20 mouse cellular contexts compared by ENCODE assay signal in genomic region chr10:19091110-19091509, GRCm38 (mm10).
DNase-seq lines count a peak whose midpoint lies in the region; ATAC-seq and TF ChIP-seq lines count a peak whose summit lies in the region.
"Had no signal": no experiment of that assay in that cellular context is flagged by ENCODE, and none has a peak within 500 bp of the region (broad histone marks: within the 10 kb centered on the region; RNA-seq: fewer than 3 reads in every experiment).

No protein-coding gene starts in this region.

- ATAC-seq in frontal cortex, adult (ENCODE audit: low TSS enrichment) = peak; percentile 55
- ATAC-seq in limb, embryonic 14.5 days (ENCODE audit: low FRiP score, low read depth) = peak; percentile 65; the same call in 1 of the 2 replicates
- no peak for ATAC-seq in liver, embryonic 12.5 days
- ATAC-seq: forebrain, embryonic 16.5 days; midbrain, embryonic 13.5 days had no signal

- H3K4me1 ChIP-seq in limb, embryonic 14.5 days (ENCODE audit: control insufficient read depth, insufficient read depth, low read length) = peaks cover 4% of the 10 kb centered on the region; the same call in 1 of the 2 replicates
- H3K4me1 ChIP-seq in liver, embryonic 12.5 days = peaks cover 9% of the 10 kb centered on the region; the same call in 1 of the 2 replicates
- H3K4me1 ChIP-seq: hindbrain, embryonic 15.5 days; midbrain, embryonic 13.5 days had no signal

- TF ChIP-seq POLR2A in limb, embryonic 14.5 days (IDR thresholded peaks at IDR 0.05; ENCODE audit: borderline replicate concordance, extremely low read depth, insufficient read depth, insufficient read length) = no peak

- H3K27me3 ChIP-seq in limb, embryonic 14.5 days (ENCODE audit: control insufficient read depth, insufficient read depth, low read length) = no peaks in the 10 kb centered on the region
- H3K27me3 ChIP-seq in liver, embryonic 12.5 days (replicated peaks) = no peaks in the 10 kb centered on the region
- H3K27me3 ChIP-seq: heart, embryonic 15.5 days; hindbrain, embryonic 15.5 days; midbrain, embryonic 13.5 days had no signal

- H3K4me3 ChIP-seq in limb, embryonic 14.5 days (replicated peaks; ENCODE audit: low read length) = no peak overlapping the region
- no peak overlapping the region for H3K4me3 ChIP-seq in liver, embryonic 12.5 days
- H3K4me3 ChIP-seq: forebrain, embryonic 10.5 days; heart, embryonic 15.5 days; hindbrain, embryonic 15.5 days; midbrain, embryonic 13.5 days had no signal

- no peak overlapping the region for H3K4me2 ChIP-seq in limb, embryonic 14.5 days (replicated peaks; ENCODE audit: low read depth, low read length, severe bottlenecking)
- H3K4me2 ChIP-seq in liver, embryonic 12.5 days = no peak overlapping the region
- H3K4me2 ChIP-seq: heart, embryonic 15.5 days; hindbrain, embryonic 15.5 days; liver, embryonic 11.5 days; midbrain, embryonic 13.5 days had no signal

- no peak overlapping the region for H3K27ac ChIP-seq in limb, embryonic 14.5 days (replicated peaks; ENCODE audit: low read depth, low read length)
- no peak overlapping the region for H3K27ac ChIP-seq in liver, embryonic 12.5 days
- H3K27ac ChIP-seq: forebrain, embryonic 10.5 days; heart, embryonic 15.5 days; hindbrain, embryonic 15.5 days; midbrain, embryonic 13.5 days had no signal

- no peak overlapping the region for H3K9ac ChIP-seq in limb, embryonic 14.5 days (ENCODE audit: low read depth, low read length, severe bottlenecking)
- no peak overlapping the region for H3K9ac ChIP-seq in liver, embryonic 12.5 days
- H3K9ac ChIP-seq: heart, embryonic 15.5 days; hindbrain, embryonic 15.5 days; midbrain, embryonic 13.5 days had no signal

- no peaks in the 10 kb centered on the region for H3K36me3 ChIP-seq in limb, embryonic 14.5 days (ENCODE audit: control insufficient read depth, insufficient read depth, low read length)
- H3K36me3 ChIP-seq in liver, embryonic 12.5 days = no peaks in the 10 kb centered on the region
- H3K36me3 ChIP-seq: forebrain, embryonic 10.5 days; heart, embryonic 15.5 days; hindbrain, embryonic 15.5 days; midbrain, embryonic 13.5 days had no signal

- H3K9me3 ChIP-seq in limb, embryonic 14.5 days (ENCODE audit: control insufficient read depth, low read length) = no peaks in the 10 kb centered on the region
- H3K9me3 ChIP-seq in liver, embryonic 12.5 days (replicated peaks) = no peaks in the 10 kb centered on the region
- H3K9me3 ChIP-seq: forebrain, embryonic 10.5 days; heart, embryonic 15.5 days; hindbrain, embryonic 15.5 days; midbrain, embryonic 13.5 days had no signal

- DNase-seq in frontal cortex, postnatal 36 days (ENCODE audit: low spot score in 2 of 2) = no peak
- peak; percentile 57 for DNase-seq in retina, adult 2 months (ENCODE audit: low read depth, low spot score)
- no peak for DNase-seq in retina, embryonic 14.5 days (ENCODE audit: low spot score)
- no peak for DNase-seq in limb, embryonic 14.5 days (ENCODE audit: low spot score)
- peak; percentile 12 for DNase-seq in testis, postnatal 14 days (ENCODE audit: low spot score)
- DNase-seq in thymus, postnatal 36 days = no peak
- DNase-seq: adrenal gland, postnatal 14 days; cerebellum, adult 9-11 months; heart, postnatal 36 days; left cerebral cortex, postnatal 4 days; lung, adult 18-20 months; thymus, postnatal 4 days had no signal

- 24% methylated on average over 3 of the region's 3 CpGs for WGBS in limb, embryonic 14.5 days
- 53% methylated on average over 3 of the region's 3 CpGs for WGBS in liver, embryonic 12.5 days (ENCODE audit: insufficient replicate concordance)

Comparison
In these comparisons a context has a peak if more than half of its experiments do, and no peak if none do; other contexts are left out.
1. DNase-seq: peak in retina, adult 2 months (single experiment) and testis, postnatal 14 days (single experiment); none in frontal cortex, postnatal 36 days (0 of 2), retina, embryonic 14.5 days (single experiment), limb, embryonic 14.5 days (single experiment) and thymus, postnatal 36 days (0 of 2).